Mouse (Mus musculus) small intestine, adult 2 months (tissue): Measurements from ENCODE around the gene Stac.

Source experiments
- CTCF ChIP-seq: fragments of 200-500 bp; IDR thresholded peaks from 2 replicates; pipeline ENCODE4 v1.5.1; 2012; ENCODE audit warnings: low read depth, mild to moderate bottlenecking, control low read depth, inconsistent platforms, low read length, moderate library complexity, mixed read lengths; ENCODE audit not compliant: insufficient replicate concordance, insufficient read length; ENCODE audit errors: extremely low read depth
- POLR2A ChIP-seq: fragments of 200-500 bp; IDR thresholded peaks from 2 replicates; pipeline ENCODE4 v1.6.1; 2012; ENCODE audit warnings: low read depth, mild to moderate bottlenecking, control low read depth, inconsistent platforms, low read length, moderate library complexity

- TF ChIP-seq POLR2A (no peak), CTCF (no peak)
These were observed 81.4 kb downstream of the Stac start for GRCm38 (mm10) chr9:111608762-111609161.
